Mouse (Mus musculus) urinary bladder, postnatal 25 days (tissue): ENCODE data around the gene Cdc6.
"Not testable (repeated sequence)": the region's sequence is repeated elsewhere in the genome, so short reads cannot be mapped to it uniquely, and the experiment has no call there.

ENCODE experiments used
- DNase-seq: peaks from one replicate; pipeline ENCODE4 v3.0.0; 2022; ENCODE audit warnings: low spot score

Gene Cdc6

GRCm38 (mm10) chr11:98909654-98910053 lies 2.1 kb downstream of the Cdc6 start:
- DNase-seq, result no peak

DNA sequence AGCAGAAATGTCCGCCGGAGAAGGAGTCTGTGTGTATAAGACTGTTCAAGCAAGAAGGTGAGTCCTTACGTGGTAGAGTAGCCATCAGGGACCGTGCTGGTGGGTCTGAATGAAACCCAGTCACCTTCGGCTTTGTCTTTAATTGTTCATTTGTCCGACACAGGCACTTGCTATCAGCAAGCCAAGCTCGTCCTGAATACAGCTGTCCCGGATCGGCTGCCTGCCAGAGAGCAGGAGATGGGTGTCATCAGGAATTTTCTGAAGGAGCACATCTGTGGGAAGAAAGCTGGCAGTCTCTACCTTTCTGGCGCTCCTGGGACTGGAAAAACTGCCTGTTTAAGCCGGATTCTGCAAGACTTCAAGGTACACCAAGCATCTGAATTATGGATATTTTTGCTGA lies 2.8 kb downstream of the Cdc6 start:
- no peak for DNase-seq

- no peak for DNase-seq
Observed at GRCm38 (mm10) chr11:98911498-98911897, 3.9 kb downstream of the Cdc6 start.

GRCm38 (mm10) chr11:98914196-98914595 lies 6.6 kb downstream of the Cdc6 start:
- no peak for DNase-seq

DNA sequence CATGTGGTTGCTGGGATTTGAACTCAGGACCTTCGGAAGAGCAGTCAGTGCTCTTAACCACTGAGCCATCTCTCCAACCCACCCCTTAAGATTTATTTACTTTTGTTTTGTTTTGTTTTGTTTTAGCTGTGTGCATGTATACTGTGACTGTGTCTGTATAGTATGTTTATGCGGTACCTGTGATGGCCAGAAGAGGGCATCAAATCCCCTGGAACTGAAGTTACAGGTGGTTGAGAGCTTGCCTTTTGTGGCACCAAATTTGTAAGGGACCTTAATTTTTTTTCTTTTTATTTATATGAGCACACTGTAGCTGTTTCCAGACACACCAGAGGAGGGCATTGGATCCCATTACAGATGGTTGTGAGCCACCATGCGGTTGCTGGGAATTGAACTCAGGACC lies 8.8 kb downstream of the Cdc6 start:
- not testable (repeated sequence) for DNase-seq

- DNase-seq, result no peak
Observed at GRCm38 (mm10) chr11:98917428-98918005, 9.9 kb downstream of the Cdc6 start.

- DNase-seq, result no peak
Observed at GRCm38 (mm10) chr11:98918231-98918630, 10.6 kb downstream of the Cdc6 start.

DNA sequence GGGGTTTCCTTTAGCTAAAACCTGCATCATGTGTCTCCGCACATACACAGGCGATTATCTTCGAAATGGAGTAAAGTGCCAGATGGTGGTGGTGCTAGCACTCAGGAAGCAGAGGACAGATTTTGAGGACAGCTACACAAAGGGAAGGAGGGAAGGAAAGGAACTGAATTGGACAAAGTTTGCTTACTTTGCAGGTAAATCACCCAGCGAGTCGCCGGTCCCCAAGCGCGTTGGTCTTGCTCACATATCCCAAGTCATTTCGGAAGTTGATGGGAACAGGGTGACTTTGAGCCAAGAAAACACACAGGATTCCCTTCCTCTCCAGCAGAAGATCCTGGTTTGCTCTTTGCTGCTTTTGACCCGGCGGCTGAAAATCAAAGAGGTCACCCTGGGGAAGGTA lies 11.4 kb downstream of the Cdc6 start:
- DNase-seq, result no peak

- DNase-seq, result not testable (repeated sequence)
Observed at GRCm38 (mm10) chr11:98921813-98922212, 14.2 kb downstream of the Cdc6 start.

- not testable (repeated sequence) for DNase-seq
Observed at GRCm38 (mm10) chr11:98922307-98922706, 14.7 kb downstream of the Cdc6 start.

- not testable (repeated sequence) for DNase-seq
Observed at GRCm38 (mm10) chr11:98922851-98923711, 15.5 kb downstream of the Cdc6 start.

GRCm38 (mm10) chr11:98924633-98925175 lies 17.1 kb downstream of the Cdc6 start:
- no peak for DNase-seq

DNA sequence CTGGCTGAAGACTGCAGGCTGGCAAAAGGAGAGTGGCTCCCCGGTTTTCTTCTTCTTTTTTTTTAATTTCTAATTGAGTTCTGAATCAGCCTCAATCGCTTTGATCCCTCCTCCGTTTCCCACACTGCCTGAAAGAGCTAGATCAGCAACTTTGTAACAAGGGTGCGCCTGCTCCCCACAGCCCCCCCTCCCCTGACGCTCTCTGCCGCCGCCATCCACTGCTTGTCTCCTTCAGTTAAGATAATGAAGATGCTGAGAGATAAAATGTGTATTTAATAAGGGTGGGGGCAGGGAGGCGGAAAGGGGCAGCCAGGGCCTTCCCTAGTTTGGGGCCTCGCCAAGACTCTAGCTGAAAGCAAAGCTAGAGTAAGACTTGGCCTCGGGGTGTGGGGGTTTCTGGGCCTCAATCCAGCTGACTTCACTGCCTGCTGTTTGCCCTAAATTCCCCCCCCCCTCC lies 17.7 kb downstream of the Cdc6 start:
- no peak for DNase-seq

GRCm38 (mm10) chr11:98925868-98926311 lies 18.3 kb downstream of the Cdc6 start:
- no peak for DNase-seq

- DNase-seq, result no peak
Observed at GRCm38 (mm10) chr11:98926553-98926952, 19.0 kb downstream of the Cdc6 start.

DNA sequence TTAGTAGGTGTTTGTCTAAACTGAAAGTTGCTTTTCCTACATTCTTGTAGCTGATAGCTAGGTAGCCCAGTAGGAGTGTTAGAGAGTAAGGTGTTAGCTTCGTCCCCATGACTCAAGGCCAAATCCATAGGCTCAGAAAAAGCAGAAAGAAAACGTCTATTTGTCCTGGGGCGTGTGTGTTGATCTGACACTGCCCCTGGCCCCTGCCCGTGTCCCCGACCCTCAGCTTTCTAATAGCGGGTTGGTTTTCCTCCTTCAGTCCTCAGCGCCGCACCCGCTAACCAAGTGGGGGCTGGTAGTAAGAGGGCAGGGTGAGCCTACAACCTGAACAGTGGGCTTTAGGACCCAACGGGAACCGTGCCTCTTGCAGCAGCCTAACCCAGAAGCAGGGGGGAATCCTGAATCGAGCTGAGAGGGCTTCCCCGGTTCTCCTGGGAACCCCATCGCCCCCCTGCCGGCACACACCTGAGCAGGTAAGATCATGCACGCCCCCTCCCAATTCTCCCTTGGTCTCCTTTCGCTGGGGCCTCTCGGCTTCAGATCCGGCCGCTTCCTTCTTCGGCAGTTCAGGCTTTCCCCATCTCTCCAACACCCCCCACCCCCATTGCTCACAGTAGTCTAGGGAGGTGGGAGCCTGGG lies 20.0 kb downstream of the Cdc6 start, which contains the start of gene Rara:
Gene Rara (plus strand): TSS at position 381 of the 639 bp plus-strand sequence.
- DNase-seq, result no peak

DNA sequence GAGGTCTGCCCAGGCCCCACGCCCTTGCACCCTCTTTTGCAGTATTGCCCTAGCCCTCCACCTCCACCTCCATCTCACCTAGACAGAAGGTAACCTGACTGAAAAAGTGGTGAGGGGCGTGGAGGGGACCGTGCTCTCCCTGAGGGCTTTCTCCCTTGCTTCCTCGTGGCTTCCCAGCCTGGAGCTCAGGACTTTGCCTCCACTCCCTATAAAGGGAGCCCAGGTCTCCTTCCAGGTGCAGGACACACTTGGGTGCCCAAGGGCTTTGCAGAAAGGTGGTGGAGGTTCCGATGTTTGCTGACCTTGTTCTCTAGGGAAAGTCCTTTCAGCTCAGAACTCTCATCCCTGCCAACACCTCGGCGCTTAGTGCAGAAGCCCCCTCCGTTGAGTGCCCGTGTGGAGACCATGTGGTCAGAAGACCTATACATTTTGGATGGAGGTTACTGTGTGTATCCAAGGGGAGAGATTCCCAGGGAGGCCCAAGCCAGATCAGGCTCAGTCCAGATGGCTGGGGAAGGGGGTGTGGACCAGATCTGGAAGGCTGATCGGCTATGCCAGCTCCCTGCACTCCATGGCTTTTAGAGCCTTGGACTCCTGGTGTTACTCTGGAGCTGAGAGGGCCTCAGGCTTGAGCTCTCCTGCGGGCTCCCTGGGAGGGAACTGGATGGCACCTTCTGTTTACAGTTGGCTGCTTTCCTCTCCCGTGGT lies 20.7 kb downstream of the Cdc6 start:
- no peak for DNase-seq

- no peak for DNase-seq
Observed at GRCm38 (mm10) chr11:98929503-98929902, 21.9 kb downstream of the Cdc6 start.

- no peak for DNase-seq
Observed at GRCm38 (mm10) chr11:98930127-98930601, 22.6 kb downstream of the Cdc6 start.

GRCm38 (mm10) chr11:98930773-98931512 lies 23.3 kb downstream of the Cdc6 start:
- no peak for DNase-seq
